Mouse (Mus musculus) common myeloid progenitor, adult 5-6 weeks (primary cell): Measurements from ENCODE around the gene Ing1. TPM values are rescaled to one million over a fixed set of nuclear protein-coding genes. Genes with fewer than 3 reads are reported as not detected.

ENCODE experiments used
- ATAC-seq: replicated peaks from 2 replicates; pipeline ENCODE4 v1.8.0; 2016; ENCODE audit warnings: low read depth, mild to moderate bottlenecking, moderate TSS enrichment, inconsistent platforms; ENCODE audit not compliant: poor library complexity, severe bottlenecking
- total RNA-seq: library from RNA; stranded (forward); fragments of 200-1000, 187-1606 nt; gene quantifications from 2 replicates; pipeline ENCODE4 v1.2.3, GENCODE M21; 2017

The Ing1 gene
- 53.5 and 69.9 TPM in 2 replicates for total RNA-seq

DNA sequence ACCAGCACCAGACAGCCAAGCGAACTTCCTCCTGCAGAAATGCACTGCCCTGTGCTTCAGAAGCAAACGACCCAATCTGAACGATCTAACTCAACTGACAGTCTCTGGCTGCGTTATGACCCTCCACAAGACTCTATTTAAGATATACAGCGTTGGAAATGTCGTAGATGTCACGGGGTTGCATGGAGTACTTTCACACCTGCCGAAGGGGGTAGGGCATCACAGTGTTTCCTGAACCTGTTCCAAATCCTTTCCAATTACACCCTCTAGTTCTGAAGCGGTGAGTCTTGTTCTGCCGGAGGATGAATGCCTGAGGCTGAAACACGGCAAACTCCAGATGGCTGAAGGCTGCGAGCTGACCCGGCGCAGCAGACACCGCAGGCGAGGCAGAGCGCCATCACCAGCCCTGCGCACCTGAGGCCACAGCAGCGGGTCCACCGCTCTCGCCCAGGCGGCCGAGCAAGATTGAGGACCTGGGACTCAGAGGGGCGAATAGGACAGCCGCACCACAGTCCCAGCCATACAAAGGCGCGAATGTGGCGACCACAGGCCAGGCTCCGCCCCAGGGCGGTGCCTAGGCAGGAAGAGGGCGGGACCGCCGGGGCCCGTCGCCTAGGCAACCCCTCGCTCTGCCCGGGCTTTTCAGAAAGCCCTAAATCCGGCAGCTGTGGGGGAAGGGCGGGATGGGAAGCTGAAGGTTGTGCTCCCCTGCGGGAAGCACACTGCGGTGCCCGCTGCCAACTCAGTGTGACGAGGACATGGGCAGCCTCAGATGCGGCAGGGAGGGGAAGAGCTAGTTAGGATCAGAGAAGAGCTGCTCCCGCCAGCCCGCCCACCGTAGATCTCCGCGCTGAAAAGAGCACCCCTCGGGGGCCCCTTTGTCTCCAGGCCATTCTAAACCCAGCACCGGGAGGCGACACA is at the start of gene Ing1:
TSS of gene Ing1 (plus strand) at position 773 of the 921 bp plus-strand sequence.
- ATAC-seq = peak; percentile 40

DNA sequence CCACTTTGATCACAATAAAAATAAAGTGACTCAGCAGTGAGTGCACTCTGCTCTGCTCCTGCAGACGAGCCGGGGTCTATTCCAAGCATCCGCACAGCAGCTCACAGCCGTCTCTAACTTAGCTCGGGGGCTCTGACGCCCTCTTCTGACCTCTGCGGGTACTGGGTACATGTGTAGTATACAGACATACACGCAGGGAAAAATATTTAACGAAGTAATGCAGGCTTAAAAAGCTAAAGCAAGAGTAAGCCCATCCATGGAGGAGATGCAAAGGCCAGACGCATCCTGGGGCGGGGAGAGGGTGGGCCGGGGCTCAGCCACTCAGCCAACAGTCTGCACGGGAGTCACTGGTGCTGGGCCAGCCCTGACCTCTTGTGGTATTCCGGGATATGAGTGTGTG is 49.3 kb upstream of the Ing1 start:
- ATAC-seq = no peak

DNA sequence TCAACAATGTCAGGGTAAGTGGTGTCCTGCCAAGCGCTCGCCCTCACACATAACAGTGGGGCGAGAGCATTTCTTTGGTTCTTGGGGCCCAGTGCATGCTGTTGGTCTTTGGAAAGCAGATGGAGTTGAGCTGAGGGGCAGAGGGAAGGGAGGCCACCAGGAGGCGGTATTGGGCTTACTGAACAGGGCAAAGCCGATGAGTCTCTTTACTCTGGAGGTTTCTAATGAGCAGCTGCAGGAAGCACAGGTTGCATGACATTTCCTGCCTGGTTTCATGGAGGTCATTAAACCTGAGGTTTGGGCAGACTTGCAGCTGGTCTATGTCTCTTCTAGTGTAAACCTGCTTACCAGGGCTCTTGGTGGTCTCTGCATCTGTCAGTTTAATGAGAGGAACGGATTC is 48.6 kb upstream of the Ing1 start:
- peak; percentile 81 for ATAC-seq

DNA sequence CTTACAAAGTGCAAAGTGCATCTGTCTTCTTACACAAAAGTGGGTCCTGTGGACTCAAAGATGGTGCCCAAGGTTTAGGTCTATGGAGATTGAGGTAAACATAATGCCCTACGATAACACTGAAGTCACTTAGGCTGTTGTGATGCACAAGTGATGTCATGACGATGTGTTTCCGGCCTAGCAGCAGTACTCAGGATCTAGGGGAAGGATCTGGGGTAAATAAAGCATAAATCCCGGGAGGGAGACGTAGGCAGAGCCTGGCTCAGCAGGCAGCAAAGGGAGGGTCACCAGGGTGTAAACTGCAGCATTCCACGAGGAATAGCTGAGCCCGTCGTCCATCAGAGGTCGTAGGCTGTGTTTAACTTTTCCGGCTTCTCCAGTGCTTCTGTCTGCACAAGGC is 46.5 kb upstream of the Ing1 start:
- ATAC-seq = no peak

DNA sequence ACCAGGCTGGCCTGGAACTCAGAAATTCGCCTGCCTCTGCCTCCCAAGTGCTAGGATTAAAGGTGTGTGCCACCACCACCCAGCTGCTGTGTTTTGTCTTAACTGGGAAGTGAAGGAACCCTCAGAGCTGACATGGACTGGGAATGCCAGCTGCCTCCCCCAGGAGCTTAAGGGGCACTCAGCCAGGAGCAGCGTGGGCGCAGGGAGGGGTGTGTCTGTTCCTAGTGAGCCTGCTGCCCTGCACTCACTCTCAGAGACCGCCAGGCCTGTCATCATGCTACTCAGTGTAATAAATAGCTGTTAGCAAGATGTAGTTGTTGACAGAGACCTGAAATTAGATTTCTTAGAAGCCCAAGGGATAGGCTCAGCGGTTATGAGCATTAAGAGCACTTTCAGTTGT is 44.4 kb upstream of the Ing1 start:
- ATAC-seq = no peak

- peak; percentile 39; the same call in 1 of the 2 replicates for ATAC-seq
These were observed 42.7 kb upstream of the Ing1 start for GRCm38 (mm10) chr8:11512711-11513110.

DNA sequence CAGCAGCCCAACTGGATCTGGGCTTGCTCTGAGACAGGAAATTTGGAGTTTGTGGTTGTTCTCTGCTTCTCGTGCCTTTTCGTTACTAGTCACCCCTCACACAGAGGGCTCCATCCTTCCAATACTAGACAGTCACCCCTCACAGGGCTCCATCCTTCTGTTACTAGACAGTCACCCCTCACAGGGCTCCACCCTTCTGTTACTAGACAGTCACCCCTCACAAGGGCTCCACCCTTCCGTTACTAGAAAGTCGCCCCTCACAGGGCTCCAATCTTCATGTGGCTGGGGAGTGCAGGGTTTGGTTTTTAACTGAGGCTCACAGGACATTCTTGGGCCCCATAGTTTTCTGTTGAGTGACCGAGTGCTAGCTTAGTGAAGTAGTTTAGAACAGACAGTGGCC is 42.1 kb upstream of the Ing1 start:
- ATAC-seq = no peak

GRCm38 (mm10) chr8:11516292-11516691 is 39.1 kb upstream of the Ing1 start:
- no peak for ATAC-seq

DNA sequence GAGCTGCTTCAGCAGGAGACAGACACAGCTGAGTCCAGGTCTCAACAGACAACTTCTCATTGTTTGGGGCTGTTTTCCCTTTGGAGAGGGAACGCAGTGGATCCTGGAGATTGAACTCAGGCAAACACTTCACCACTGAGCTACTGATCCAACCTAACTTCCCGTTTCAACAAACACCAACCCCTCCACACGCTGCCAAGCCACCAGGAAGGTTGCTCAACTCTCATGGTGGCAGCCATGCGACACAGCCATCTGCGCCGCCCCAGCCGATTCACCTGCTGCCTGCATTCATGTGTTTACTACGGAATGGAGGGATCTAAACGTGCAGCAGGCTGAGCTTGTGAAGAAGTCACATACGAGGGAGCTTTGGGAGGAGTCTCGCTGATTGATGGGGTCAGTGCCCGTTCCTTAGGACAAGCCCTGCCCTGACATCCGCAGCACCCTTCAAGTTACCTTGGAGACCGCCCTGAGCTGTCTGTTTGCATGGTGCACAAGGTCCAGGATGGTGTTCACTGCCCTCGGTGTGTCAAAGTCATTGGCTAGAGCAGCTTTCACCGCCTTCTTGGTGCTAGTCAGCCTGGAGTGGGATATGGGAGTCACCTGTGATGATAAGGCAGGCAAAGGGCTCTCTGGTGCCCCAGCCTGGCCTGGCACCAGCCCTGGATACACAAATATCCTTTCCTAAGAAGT is 37.9 kb upstream of the Ing1 start:
- ATAC-seq = peak; percentile 62

- ATAC-seq = no peak
These were observed 37.3 kb upstream of the Ing1 start for GRCm38 (mm10) chr8:11518056-11518396.

GRCm38 (mm10) chr8:11518676-11519075 is 36.7 kb upstream of the Ing1 start:
- ATAC-seq = no peak

- no peak for ATAC-seq
These were observed 32.0 kb upstream of the Ing1 start for GRCm38 (mm10) chr8:11523331-11523730.

DNA sequence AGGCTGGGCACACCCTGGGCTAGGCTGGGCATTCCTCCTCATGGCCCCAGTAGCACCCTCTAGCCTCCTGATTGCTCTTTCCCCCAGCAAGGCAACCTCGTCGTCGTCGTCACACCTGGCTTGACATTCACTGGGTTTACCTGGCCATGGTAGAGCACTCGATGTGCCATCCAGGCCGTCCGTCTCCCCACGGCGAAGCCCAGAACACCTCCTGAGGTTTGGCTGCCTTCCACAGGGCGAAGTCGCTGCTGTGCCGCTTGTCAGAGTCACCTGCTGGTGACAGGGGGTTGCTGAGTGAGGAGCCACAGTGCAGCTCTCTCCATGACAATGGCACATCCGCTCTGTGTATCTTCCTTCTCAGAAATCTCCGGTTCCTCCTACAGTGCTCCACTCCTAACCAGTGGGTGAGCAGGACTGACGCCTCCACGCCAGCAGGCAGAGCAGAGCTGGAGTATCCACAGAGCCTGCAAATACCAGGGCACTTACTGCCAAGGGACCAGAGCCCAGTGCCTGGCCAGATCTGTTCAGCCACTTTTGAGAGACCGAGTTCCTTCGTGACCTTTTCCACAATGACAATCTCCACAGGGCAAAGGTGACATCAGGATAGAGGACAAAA is 25.1 kb upstream of the Ing1 start:
- ATAC-seq = no peak

DNA sequence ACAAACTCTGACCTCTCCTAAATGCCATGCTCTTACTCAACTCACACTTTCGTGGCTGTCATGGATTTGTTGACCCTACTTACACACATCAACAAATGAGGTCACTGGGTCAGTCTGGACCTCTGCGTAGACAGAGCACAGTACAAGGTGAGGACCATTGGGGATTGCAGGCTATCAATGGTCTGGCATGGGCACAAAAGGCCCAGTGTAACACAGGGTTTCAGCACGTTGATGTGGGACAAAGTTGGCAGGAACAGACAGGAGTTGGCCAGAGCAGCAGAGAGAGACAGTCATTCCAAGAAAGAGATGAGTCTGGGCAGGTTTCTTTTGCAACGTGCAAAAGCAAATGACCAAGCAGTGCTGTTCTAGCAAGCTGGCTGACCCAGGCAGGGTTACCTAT is 24.5 kb upstream of the Ing1 start:
- ATAC-seq = no peak

DNA sequence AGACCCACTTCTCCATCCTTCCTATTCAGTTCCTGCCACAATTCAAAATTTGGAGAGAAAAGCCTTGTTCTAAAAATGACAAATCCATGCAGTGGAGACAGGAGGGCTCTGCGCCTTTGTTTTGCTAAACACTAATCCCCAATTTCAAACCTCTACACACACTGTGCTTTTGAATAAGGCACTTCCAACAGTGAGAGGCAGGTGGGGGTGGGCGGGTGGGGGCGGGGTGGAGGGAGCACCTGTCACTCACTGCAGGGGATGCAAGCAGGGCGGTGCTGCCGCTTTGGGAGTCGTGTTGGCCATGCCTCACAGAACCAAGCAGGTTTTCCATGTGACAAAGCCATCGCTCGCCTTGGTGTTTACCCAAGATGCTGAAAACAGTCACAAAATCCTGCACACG is 20.9 kb upstream of the Ing1 start:
- ATAC-seq = no peak

DNA sequence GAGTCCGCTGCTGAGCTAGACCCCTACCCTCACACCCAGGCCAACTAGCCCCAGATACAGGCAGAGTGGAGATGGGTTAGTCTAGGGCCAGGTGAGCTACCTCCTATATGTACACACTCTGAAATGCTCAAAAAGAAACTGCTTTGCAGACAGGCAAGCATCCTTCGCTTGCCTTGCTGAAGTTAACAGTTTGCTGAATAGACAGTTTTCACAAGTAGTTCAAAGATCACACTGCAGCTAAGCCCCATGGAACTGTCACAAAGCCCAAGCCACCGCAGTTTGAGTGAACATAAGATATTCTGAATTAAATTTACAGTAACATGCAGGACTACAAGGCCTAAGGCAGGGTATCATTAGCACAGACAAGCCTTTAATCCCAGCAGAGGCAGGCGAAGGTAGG is 16.3 kb upstream of the Ing1 start:
- ATAC-seq = no peak

GRCm38 (mm10) chr8:11540182-11540581 is 15.2 kb upstream of the Ing1 start:
- ATAC-seq = no peak

DNA sequence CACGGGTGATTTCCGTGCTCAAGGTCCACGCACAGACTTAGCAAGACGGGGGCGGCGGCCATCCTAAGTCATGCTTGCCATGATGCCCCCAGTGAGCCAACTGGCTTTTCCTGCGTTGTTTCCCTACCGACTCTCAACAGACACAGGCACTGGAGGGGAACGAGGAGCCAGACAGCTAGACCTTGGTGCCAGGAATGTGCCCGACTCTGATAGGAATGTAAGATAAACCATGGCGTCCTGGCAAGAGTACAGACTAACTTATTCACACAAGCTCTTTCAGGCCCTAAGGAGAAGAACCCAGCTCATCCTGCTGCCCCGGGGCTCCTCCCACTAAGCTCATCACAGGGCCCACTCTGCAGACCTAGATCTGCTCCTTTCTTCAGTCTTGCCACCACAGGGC is 13.3 kb upstream of the Ing1 start:
- ATAC-seq = no peak

DNA sequence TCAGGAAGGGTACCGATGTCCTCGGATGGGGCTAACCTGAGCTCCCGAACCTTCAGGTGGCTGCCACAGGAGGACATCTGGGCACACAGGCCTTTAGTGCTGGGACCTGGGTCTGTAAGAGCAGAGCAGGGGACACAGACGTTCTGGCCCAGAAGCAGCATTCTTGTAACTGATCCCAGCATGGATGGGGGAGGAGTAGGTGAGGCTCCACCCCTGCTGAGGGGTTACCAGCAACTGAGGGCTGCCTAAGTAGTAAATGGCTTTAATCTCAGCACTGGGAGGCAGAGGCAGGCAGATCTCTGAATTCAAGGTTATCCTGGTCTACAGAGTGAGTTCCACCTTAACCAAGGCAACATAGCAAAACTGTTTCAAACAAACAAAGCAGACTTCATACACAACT is 12.5 kb upstream of the Ing1 start:
- ATAC-seq = no peak

DNA sequence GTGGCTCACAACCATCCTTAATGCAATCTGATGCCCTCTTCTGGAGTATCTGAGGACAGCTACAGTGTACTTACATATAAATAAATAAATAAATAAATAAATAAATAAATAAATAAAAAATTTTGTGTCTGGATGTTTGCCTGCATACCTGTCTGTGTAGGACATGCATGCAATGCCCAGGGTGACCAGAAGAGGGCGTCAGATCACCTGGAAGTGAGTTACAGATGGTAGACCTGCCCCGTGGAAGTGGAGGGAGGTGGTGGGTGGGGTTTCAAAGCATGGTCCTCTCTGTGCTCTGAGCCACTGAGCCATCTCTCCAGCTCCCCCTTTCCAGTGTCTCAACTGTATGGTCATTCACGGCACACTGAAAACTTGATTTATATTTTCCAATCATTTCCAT is 11.0 kb upstream of the Ing1 start:
- peak; percentile 55; the same call in 1 of the 2 replicates for ATAC-seq

DNA sequence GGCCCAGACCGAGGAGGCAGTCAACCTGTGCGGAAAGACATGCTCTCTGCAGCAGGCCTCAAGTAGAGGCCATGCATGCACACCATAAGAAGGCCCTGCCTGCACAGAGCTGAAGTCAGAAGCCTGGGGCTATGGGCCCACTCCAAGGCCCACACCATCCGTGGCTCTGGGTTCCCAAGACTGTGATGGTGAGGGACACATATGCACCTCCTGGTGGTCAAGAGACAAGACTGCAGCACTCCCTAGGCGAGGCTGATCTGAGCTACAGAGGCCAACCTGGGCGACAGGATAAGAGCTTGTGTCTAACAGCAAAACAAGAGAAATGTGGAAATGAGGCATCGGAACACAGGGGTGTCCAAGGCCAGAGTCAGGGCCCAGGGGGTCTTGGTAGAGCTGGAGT is 8.3 kb upstream of the Ing1 start:
- ATAC-seq = peak; percentile 43; the same call in 1 of the 2 replicates
